Mouse (Mus musculus) liver (tissue): ENCODE data around the gene Scgb1b7.
"Not testable (repeated sequence)": the region's sequence is repeated elsewhere in the genome, so short reads cannot be mapped to it uniquely, and the experiment has no call there.

Experiments used
- DNase-seq: peaks from one replicate; pipeline ENCODE4 v3.0.0-alpha.2; 2020; ENCODE audit warnings: mixed read lengths

The Scgb1b7 gene

DNA sequence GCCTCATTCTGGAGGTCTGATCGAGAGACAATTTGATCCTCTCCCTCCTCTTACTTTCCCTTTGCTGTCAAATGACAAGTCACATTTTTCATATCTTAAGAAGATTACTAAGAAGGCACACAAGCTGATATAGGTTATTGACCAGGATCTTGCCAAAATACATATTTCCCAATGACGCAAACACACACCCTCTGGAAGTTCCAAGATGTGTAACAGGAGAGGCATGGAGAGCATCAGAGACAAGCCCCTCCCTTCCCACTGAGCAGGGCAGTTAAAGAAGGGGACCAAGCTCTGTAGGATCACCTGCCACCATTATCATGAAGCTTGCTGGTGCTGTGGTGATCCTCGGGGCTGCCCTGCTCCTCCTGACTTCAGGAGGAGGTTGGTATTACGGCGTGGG, at the start of gene Scgb1b7:
Gene Scgb1b7 (plus strand): TSS at position 301 of the 400 bp plus-strand sequence.
- DNase-seq: not testable (repeated sequence)

DNA sequence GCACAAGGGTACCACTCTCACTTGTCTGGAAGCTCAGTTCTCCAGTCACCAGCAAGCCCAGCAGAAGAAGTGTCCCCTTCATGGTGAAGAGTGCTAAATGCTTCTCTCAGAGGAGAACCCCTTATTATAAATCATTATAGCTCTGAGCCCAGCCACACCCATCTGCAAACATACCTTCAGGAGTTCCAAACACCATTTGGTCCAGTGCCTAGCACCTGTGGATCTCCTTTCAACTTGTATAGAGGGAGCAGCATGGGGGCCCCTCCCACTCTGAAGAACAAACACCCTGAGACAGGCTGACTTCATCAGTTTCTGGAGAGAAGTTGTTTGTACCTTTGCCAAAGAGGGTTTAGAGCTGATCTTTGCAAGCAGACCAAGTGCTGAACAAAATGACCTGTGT, 6.8 kb upstream of the Scgb1b7 start, which contains the start of gene Scgb2b7:
Gene Scgb2b7 (minus strand): TSS at position 101 of the 400 bp plus-strand sequence.
- DNase-seq: not testable (repeated sequence)
